18 mouse cellular contexts compared by ENCODE assay signal in the genomic region with DNA sequence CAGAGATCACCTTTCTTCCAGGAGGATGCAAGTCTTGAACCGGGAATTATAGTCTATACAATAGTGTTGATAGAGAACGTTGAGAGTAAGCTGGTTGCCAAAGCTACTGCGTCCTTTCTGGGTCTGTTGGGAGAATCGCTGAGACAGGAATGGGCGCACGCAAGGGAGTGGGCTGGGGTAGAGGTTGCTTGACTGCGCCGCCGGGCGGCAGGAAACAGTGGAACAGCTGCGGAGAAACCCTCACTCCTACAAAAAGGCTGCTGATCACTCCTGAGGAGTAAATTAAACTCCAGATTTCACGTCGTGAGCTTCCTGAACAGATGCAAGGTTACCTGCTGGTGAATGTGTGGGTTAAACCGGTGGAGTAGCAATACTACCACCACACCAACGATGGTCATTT. TPM values are rescaled to one million over a fixed set of nuclear protein-coding genes. Genes with fewer than 3 reads are reported as not detected.
DNase-seq lines count a peak whose midpoint lies in the region; ATAC-seq and TF ChIP-seq lines count a peak whose summit lies in the region.
"Had no signal": no experiment of that assay in that cellular context is flagged by ENCODE, and none has a peak within 500 bp of the region (broad histone marks: within the 10 kb centered on the region; RNA-seq: fewer than 3 reads in every experiment).

No protein-coding gene starts in this region.

- no peak overlapping the region for H3K27ac ChIP-seq in embryonic facial prominence, embryonic 11.5 days (replicated peaks; ENCODE audit: low read depth, low read length)
- H3K27ac ChIP-seq in hindbrain, embryonic 16.5 days (ENCODE audit: low read depth, low read length), result no peak overlapping the region; the same call in 1 of the 2 replicates
- H3K27ac ChIP-seq in stomach, postnatal 0 days (replicated peaks), result no peak overlapping the region
- no peak overlapping the region for H3K27ac ChIP-seq in forebrain, embryonic 15.5 days (replicated peaks)

- peaks cover 4% of the 10 kb centered on the region; the same call in 1 of the 2 replicates for H3K4me1 ChIP-seq in embryonic facial prominence, embryonic 11.5 days (ENCODE audit: control insufficient read depth, insufficient read depth, low read length)
- peaks cover 4% of the 10 kb centered on the region; the same call in 1 of the 2 replicates for H3K4me1 ChIP-seq in hindbrain, embryonic 16.5 days (ENCODE audit: control insufficient read depth, insufficient read depth, low read depth, low read length)
- H3K4me1 ChIP-seq in stomach, postnatal 0 days (replicated peaks; ENCODE audit: control insufficient read depth, insufficient read depth), result no peaks in the 10 kb centered on the region; the same call in 1 of the 2 replicates
- peaks cover 22% of the 10 kb centered on the region for H3K4me1 ChIP-seq in forebrain, embryonic 15.5 days

- 3% methylated on average over 15 of the region's 15 CpGs for WGBS in embryonic facial prominence, embryonic 11.5 days
- 7% methylated on average over 15 of the region's 15 CpGs for WGBS in hindbrain, embryonic 16.5 days
- 2% methylated on average over 15 of the region's 15 CpGs for WGBS in stomach, postnatal 0 days
- WGBS in forebrain, embryonic 15.5 days, result under 1% methylated on average over 15 of the region's 15 CpGs

- peaks cover 70% of the 10 kb centered on the region for H3K27me3 ChIP-seq in embryonic facial prominence, embryonic 11.5 days (ENCODE audit: control insufficient read depth, insufficient read depth, low read length)
- peaks cover 37% of the 10 kb centered on the region for H3K27me3 ChIP-seq in hindbrain, embryonic 16.5 days (replicated peaks; ENCODE audit: control insufficient read depth, insufficient read depth, low read length)
- H3K27me3 ChIP-seq in stomach, postnatal 0 days (ENCODE audit: control insufficient read depth, insufficient read depth, low read length), result peaks cover 40% of the 10 kb centered on the region
- H3K27me3 ChIP-seq in forebrain, embryonic 15.5 days, result peaks cover 96% of the 10 kb centered on the region

- no peaks in the 10 kb centered on the region for H3K9me3 ChIP-seq in embryonic facial prominence, embryonic 11.5 days (replicated peaks; ENCODE audit: control insufficient read depth, low read length)
- no peaks in the 10 kb centered on the region for H3K9me3 ChIP-seq in hindbrain, embryonic 16.5 days (ENCODE audit: control insufficient read depth, low read length)
- H3K9me3 ChIP-seq in stomach, postnatal 0 days (ENCODE audit: control insufficient read depth, low read length), result no peaks in the 10 kb centered on the region
- no peaks in the 10 kb centered on the region for H3K9me3 ChIP-seq in forebrain, embryonic 15.5 days

- ATAC-seq in embryonic facial prominence, embryonic 11.5 days (replicated peaks; ENCODE audit: insufficient number of reproducible peaks, low FRiP score, low TSS enrichment, low read depth), result no peak
- no peak for ATAC-seq in hindbrain, embryonic 16.5 days
- ATAC-seq in stomach, postnatal 0 days (ENCODE audit: low FRiP score, low TSS enrichment), result no peak
- no peak for ATAC-seq in forebrain, embryonic 15.5 days (replicated peaks)
- ATAC-seq: CD4-positive, CD25-positive, alpha-beta regulatory T cell, adult 4 months; forebrain, embryonic 14.5 days; inflammation-experienced regulatory T-cells, adult 6 months; lung, postnatal 0 days had no signal

- peak overlapping the region; percentile 21; the same call in 1 of the 2 replicates for H3K4me2 ChIP-seq in embryonic facial prominence, embryonic 11.5 days (ENCODE audit: low read depth, low read length)
- H3K4me2 ChIP-seq in hindbrain, embryonic 16.5 days (ENCODE audit: low read length), result peak overlapping the region; percentile 24; the same call in 1 of the 2 replicates
- H3K4me2 ChIP-seq in stomach, postnatal 0 days (replicated peaks; ENCODE audit: low read depth), result no peak overlapping the region
- no peak overlapping the region for H3K4me2 ChIP-seq in forebrain, embryonic 15.5 days (replicated peaks)

- H3K9ac ChIP-seq in embryonic facial prominence, embryonic 11.5 days (replicated peaks; ENCODE audit: low read length), result 0 out of 2 replicates have a peak overlapping the region, but pooled peaks have one; percentile 18
- H3K9ac ChIP-seq in hindbrain, embryonic 16.5 days (ENCODE audit: low read depth, low read length), result peak overlapping the region; percentile 20; the same call in 1 of the 2 replicates
- no peak overlapping the region for H3K9ac ChIP-seq in stomach, postnatal 0 days (ENCODE audit: low read length)
- no peak overlapping the region for H3K9ac ChIP-seq in forebrain, embryonic 15.5 days (replicated peaks)

- DNase-seq in retina, embryonic 14.5 days (ENCODE audit: low spot score), result peak; percentile 51
- DNase-seq in retina, postnatal 1 day, result no peak
- peak; percentile 58 for DNase-seq in embryonic facial prominence, embryonic 11.5 days (ENCODE audit: low spot score)
- DNase-seq in stomach, postnatal 0 days (ENCODE audit: low spot score), result no peak
- DNase-seq in ovary, adult 18-20 months (ENCODE audit: low spot score), result no peak
- DNase-seq in cerebellum, adult 9-11 months, result no peak
- DNase-seq: adrenal gland, postnatal 10 days; gastrocnemius, postnatal 25 days; kidney, postnatal 14 days; layer of hippocampus, postnatal 36 days; spleen, adult 18-20 months had no signal

- 0 out of 2 replicates have a peak, but pooled peaks have one; percentile 10 for TF ChIP-seq CTCF in stomach, postnatal 0 days (IDR thresholded peaks at IDR 0.05; ENCODE audit: low read depth)

- no peaks in the 10 kb centered on the region for H3K36me3 ChIP-seq in embryonic facial prominence, embryonic 11.5 days (replicated peaks; ENCODE audit: control insufficient read depth, insufficient read depth, low read depth, low read length)
- H3K36me3 ChIP-seq in hindbrain, embryonic 16.5 days (ENCODE audit: control insufficient read depth, insufficient read depth, low read length), result no peaks in the 10 kb centered on the region
- no peaks in the 10 kb centered on the region for H3K36me3 ChIP-seq in stomach, postnatal 0 days (ENCODE audit: control insufficient read depth, insufficient read depth, low read length)
- no peaks in the 10 kb centered on the region for H3K36me3 ChIP-seq in forebrain, embryonic 15.5 days

- H3K4me3 ChIP-seq in embryonic facial prominence, embryonic 11.5 days (ENCODE audit: low read depth, low read length), result no peak overlapping the region
- no peak overlapping the region for H3K4me3 ChIP-seq in hindbrain, embryonic 16.5 days (ENCODE audit: low read length)
- H3K4me3 ChIP-seq in stomach, postnatal 0 days (ENCODE audit: low read depth, low read length), result no peak overlapping the region
- H3K4me3 ChIP-seq in forebrain, embryonic 15.5 days, result no peak overlapping the region

- no peak for TF ChIP-seq EP300 in stomach, postnatal 0 days (optimal IDR thresholded peaks at IDR 0.05)

RNA-seq across cellular contexts. Expression of gene Pax3, which starts 3.3 kb away (rescaled TPM):
- polyA plus RNA-seq in embryonic facial prominence, embryonic 11.5 days (2014; fragmentation: Nextera tagmentation; extraction: Ambion mirVana), result 16.2 and 17.3 TPM in 2 replicates
- 11.7 and 12.5 TPM in 2 replicates for polyA plus RNA-seq in hindbrain, embryonic 16.5 days (2015; fragmentation: Nextera tagmentation; extraction: Ambion mirVana)
- polyA plus RNA-seq in stomach, postnatal 0 days (2015; fragmentation: Nextera tagmentation; extraction: Ambion mirVana), result not detected in 2 replicates
- polyA plus RNA-seq in forebrain, embryonic 15.5 days (2015; fragmentation: Nextera tagmentation; extraction: Ambion mirVana), result 0.19 and 0.70 TPM in 2 replicates
- polyA plus RNA-seq: CD4-positive, CD25-positive, alpha-beta regulatory T cell, adult 4 months; inflammation-experienced regulatory T-cells, adult 6 months; liver, adult 2 months; lung, postnatal 0 days had no signal

Comparison
In these comparisons a context has a peak if more than half of its experiments do, and no peak if none do; other contexts are left out.
1. DNase-seq: peak in retina, embryonic 14.5 days (single experiment) and embryonic facial prominence, embryonic 11.5 days (single experiment); none in retina, postnatal 1 day (single experiment), stomach, postnatal 0 days (single experiment), ovary, adult 18-20 months (single experiment) and cerebellum, adult 9-11 months (single experiment).
2. H3K4me2 ChIP-seq: peak in embryonic facial prominence, embryonic 11.5 days (single experiment) and hindbrain, embryonic 16.5 days (single experiment); none in stomach, postnatal 0 days (single experiment) and forebrain, embryonic 15.5 days (single experiment).
3. H3K9ac ChIP-seq: peak in embryonic facial prominence, embryonic 11.5 days (single experiment) and hindbrain, embryonic 16.5 days (single experiment); none in stomach, postnatal 0 days (single experiment) and forebrain, embryonic 15.5 days (single experiment).